Mouse (Mus musculus): ENCODE measurements around the gene Brca1. TPM values are rescaled to one million over a fixed set of nuclear protein-coding genes. Genes with fewer than 3 reads are reported as not detected.

The Brca1 gene
- polyA plus RNA-seq, 1 experiment from 2014 or later = 12.3 TPM

DNA sequence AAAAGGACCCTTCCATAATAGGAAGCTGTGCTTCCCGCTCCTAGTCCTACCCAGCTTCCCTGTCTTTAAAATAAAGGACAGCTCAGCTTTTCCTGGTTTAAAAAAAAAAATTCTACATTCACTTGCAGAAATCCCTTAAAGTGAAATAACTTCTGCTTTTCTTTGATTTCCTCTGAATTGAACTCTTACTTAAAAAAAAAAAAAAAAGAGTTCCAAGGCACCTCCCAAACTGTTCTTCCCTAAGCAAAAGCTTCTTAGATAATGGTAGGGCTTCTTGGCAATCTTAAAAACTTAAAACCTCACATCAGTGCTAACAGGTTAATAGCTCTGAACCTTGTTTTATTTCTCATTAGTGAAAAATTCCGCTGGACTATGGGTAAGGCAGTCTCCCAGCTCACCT lies 31.4 kb upstream of the Brca1 start:
- Histone ChIP-seq H3K9ac (ENCODE audit: low read depth, low read length) (no peak overlapping the region), H3K4me3 (ENCODE audit: low read depth, low read length) (no peak overlapping the region), H3K4me2 (no peak overlapping the region), H3K36me3 (ENCODE audit: control insufficient read depth, insufficient read depth, low read length) (peaks cover 15% of the 10 kb centered on the region), H3K4me1 (ENCODE audit: control insufficient read depth, insufficient read depth, low read length) (0 out of 2 replicates have a peak, but pooled peaks cover 7% of the 10 kb centered on the region), H3K9me3 (replicated peaks; ENCODE audit: control insufficient read depth, low read length) (no peaks in the 10 kb centered on the region), H3K27ac (ENCODE audit: low read depth, low read length) (no peak overlapping the region), H3K27me3 (ENCODE audit: control insufficient read depth, insufficient read depth, low read length) (no peaks in the 10 kb centered on the region)
- ATAC-seq (replicated peaks; ENCODE audit: insufficient number of reproducible peaks, low FRiP score, low TSS enrichment) = no peak
- 81% methylated on average over 2 of the region's 2 CpGs for WGBS (ENCODE audit: insufficient replicate concordance)

DNA sequence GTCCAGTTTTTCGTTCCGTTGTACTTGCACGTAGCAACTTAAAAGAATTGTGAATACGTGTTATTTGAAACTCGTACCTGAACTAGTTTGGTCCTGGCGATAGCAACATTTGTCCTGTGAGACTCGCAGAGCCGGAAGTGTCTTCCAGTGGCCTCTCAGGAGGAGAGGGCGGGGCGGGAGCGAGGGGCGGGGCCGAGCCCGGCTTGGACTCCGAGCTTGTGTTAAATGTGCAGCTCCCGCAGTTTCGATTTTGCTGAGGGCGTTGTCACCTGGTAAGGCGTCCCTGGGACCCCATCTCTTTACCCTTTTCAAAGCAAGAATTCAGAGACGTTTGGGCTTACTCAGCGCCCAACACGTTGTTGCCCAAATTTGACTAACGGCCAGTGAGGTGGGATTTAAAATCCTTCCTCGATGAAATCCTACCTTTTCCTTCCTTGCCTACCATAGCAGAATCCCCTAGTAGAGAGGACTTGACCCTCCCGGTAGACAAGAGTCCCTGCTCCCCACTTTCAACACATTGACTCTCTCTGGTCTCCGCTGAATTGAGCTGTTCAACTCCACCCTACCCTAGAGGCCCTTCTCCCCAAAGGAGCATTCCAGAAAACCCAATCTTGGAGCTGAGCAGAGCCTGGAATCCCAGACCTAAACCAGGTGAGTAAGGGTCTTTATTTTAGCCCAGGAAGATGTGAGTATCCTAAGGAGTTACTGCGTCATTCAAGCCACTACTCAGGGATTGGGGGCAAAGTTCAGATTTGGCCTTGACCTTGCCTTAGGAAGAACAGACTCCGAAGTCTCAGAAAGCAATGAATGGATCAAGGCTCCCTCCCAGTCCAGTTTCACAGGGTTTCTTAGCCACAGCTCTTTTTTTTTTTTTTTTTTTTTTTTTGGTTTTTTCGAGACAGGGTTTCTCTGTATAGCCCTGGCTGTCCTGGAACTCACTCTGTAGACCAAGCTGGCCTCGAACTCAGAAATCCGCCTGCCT lies 30.6 kb upstream of the Brca1 start, which contains the start of gene Tmem106a:
Tmem106a (plus strand) TSS at position 189 of the 982 bp plus-strand sequence.
- 16% methylated on average over 29 of the region's 31 CpGs for WGBS (ENCODE audit: insufficient replicate concordance)
- Histone ChIP-seq H3K36me3 (ENCODE audit: control insufficient read depth, insufficient read depth, low read length) (peaks cover 18% of the 10 kb centered on the region), H3K27ac (ENCODE audit: low read depth, low read length) (no peak within 1 kb of the TSS), H3K9ac (ENCODE audit: low read depth, low read length) (peak within 1 kb of the TSS; percentile 76), H3K4me1 (ENCODE audit: control insufficient read depth, insufficient read depth, low read length) (0 out of 2 replicates have a peak, but pooled peaks cover 7% of the 10 kb centered on the region), H3K27me3 (ENCODE audit: control insufficient read depth, insufficient read depth, low read length) (no peaks in the 10 kb centered on the region), H3K9me3 (replicated peaks; ENCODE audit: control insufficient read depth, low read length) (no peaks in the 10 kb centered on the region), H3K4me3 (ENCODE audit: low read depth, low read length) (peak within 1 kb of the TSS; percentile 54), H3K4me2 (peak within 1 kb of the TSS; percentile 72)
- no peak; the same call in 1 of the 2 replicates for ATAC-seq (replicated peaks; ENCODE audit: insufficient number of reproducible peaks, low FRiP score, low TSS enrichment)

DNA sequence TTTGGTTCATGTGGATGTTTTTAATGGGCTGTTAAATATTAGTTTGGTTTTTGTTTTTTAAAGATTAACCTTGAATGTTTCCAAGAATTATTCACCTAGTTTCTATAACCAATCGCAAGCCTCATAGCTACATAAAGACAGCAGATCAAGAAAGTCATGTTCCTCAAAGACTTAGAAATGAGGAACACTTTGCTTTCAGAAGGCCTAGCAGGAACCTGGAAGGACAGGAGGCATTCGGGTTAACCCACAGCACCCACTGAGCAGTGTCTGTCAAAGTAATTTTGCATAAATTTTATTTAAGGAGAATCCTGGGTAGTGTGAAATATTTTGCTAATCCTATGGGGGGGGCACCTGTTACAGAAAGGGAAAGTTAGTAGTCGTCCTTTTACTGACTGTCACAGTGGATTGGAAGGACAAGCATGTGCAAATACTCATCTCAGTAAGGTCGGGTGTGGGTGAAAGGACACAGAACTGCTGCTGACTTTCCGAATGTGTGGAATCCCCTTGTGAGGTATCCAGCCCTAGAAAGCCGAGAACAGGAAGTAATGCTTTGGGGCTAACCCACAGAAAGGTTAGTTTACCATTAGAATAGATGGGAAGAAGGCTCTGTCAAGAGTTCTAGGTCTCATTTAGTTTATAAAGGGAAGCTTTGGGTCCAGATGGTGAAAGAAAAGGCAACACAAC lies 29.5 kb upstream of the Brca1 start:
- Histone ChIP-seq H3K36me3 (ENCODE audit: control insufficient read depth, insufficient read depth, low read length) (peaks cover 23% of the 10 kb centered on the region), H3K27ac (ENCODE audit: low read depth, low read length) (no peak overlapping the region), H3K4me3 (ENCODE audit: low read depth, low read length) (no peak overlapping the region), H3K9ac (ENCODE audit: low read depth, low read length) (no peak overlapping the region), H3K9me3 (replicated peaks; ENCODE audit: control insufficient read depth, low read length) (no peaks in the 10 kb centered on the region), H3K4me2 (no peak overlapping the region), H3K27me3 (ENCODE audit: control insufficient read depth, insufficient read depth, low read length) (no peaks in the 10 kb centered on the region), H3K4me1 (ENCODE audit: control insufficient read depth, insufficient read depth, low read length) (0 out of 2 replicates have a peak, but pooled peaks cover 7% of the 10 kb centered on the region)
- 63% methylated on average over 6 of the region's 6 CpGs for WGBS (ENCODE audit: insufficient replicate concordance)
- no peak for ATAC-seq (replicated peaks; ENCODE audit: insufficient number of reproducible peaks, low FRiP score, low TSS enrichment)

DNA sequence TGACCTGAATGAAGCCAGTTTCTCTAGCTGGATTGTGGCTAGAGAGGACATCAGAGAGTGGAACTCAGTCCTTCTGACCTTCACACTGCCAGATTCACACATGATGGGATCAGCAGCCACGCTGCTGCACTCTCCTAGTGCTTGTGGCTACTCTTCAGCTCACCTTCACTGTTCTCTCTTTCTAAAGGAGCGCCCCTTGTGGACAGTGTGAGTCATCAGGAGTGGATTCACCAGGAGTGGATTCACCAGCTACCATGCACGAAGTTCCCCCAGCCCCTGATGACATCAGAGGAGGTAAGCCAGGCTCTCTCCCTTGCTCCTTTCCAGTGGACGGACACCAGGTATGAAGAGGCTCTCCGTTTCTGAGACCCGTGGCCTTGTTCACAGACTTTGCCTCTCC lies 24.4 kb upstream of the Brca1 start:
- H3K27ac ChIP-seq (ENCODE audit: low read depth, low read length) = no peak overlapping the region
- no peaks in the 10 kb centered on the region for H3K4me1 ChIP-seq (ENCODE audit: control insufficient read depth, insufficient read depth, low read length)
- no peak overlapping the region for H3K4me3 ChIP-seq (ENCODE audit: low read depth, low read length)
- WGBS (ENCODE audit: insufficient replicate concordance) = 74% methylated on average over 6 of the region's 6 CpGs
- no peaks in the 10 kb centered on the region for H3K27me3 ChIP-seq (ENCODE audit: control insufficient read depth, insufficient read depth, low read length)
- no peak overlapping the region for H3K9ac ChIP-seq (ENCODE audit: low read depth, low read length)
- no peak overlapping the region for H3K4me2 ChIP-seq
- H3K9me3 ChIP-seq (replicated peaks; ENCODE audit: control insufficient read depth, low read length) = no peaks in the 10 kb centered on the region
- H3K36me3 ChIP-seq (ENCODE audit: control insufficient read depth, insufficient read depth, low read length) = peaks cover 60% of the 10 kb centered on the region
- no peak for ATAC-seq (replicated peaks; ENCODE audit: insufficient number of reproducible peaks, low FRiP score, low TSS enrichment)

DNA sequence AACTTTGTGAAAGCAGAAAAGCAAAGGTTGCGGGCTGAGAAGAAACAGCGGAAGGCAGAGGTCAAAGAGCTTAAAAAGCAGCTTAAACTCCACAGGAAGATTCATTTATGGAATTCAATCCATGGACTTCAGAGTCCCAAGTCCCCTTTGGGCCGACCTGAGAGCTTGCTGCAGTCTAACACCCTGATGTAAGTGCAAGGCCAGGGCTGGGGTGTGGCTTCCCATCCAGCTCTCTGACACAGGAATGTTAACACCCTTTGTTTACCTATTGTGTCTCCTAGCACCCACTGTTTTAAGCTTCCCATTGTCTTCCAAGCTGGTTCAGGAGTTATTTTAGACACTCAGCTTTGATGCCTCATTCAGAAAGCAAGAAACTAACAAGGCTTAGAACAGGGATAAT lies 16.7 kb upstream of the Brca1 start:
- no peaks in the 10 kb centered on the region for H3K9me3 ChIP-seq (replicated peaks; ENCODE audit: control insufficient read depth, low read length)
- 79% methylated on average over 3 of the region's 3 CpGs for WGBS (ENCODE audit: insufficient replicate concordance)
- H3K36me3 ChIP-seq (ENCODE audit: control insufficient read depth, insufficient read depth, low read length) = peaks cover 50% of the 10 kb centered on the region
- no peak overlapping the region for H3K4me3 ChIP-seq (ENCODE audit: low read depth, low read length)
- no peak overlapping the region for H3K4me2 ChIP-seq
- H3K27me3 ChIP-seq (ENCODE audit: control insufficient read depth, insufficient read depth, low read length) = no peaks in the 10 kb centered on the region
- no peak overlapping the region for H3K27ac ChIP-seq (ENCODE audit: low read depth, low read length)
- no peak for ATAC-seq (replicated peaks; ENCODE audit: insufficient number of reproducible peaks, low FRiP score, low TSS enrichment)
- no peak overlapping the region for H3K9ac ChIP-seq (ENCODE audit: low read depth, low read length)
- no peaks in the 10 kb centered on the region for H3K4me1 ChIP-seq (ENCODE audit: control insufficient read depth, insufficient read depth, low read length)

DNA sequence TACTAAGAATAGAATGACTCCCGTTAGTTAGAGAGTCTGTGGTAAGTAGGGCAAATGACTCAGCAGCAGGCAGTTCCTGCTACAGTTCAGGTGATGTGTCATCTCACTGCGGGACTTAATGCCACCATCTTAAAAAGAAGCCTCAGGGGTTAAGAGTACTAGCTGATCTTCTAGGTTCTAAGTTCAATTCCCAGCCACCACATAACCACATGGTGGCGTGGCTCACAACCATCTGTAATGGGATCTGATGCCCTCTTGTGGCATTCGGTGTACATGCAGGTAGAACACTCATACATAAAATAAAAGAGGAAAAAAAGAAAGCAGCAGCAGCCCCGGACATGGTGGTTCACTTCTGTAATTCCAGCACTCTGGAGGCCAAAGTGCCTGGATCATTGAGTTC lies 10.6 kb upstream of the Brca1 start:
- H3K4me2 ChIP-seq = no peak overlapping the region
- H3K36me3 ChIP-seq (ENCODE audit: control insufficient read depth, insufficient read depth, low read length) = peaks cover 22% of the 10 kb centered on the region
- 41% methylated on average over 5 of the region's 5 CpGs for WGBS (ENCODE audit: insufficient replicate concordance)

DNA sequence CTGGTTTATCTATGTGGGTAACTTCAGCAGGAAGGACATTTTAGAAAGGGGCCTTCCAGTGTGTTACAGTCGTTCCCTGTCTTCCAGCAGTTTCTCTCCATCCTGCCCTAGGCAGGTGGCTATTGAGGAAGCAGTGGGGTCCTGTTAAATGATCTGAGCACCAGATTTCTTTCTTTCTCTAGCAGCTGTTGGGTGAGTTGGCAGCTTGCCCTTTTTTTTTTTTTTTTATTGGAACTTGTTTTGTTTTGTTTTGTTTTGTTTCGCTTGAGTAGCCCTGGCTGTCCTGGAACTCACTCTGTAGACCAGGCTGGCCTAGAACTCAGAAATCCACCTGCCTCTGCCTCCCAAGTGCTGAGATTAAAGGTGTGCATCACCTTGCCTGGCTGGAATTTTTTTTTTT lies 5.2 kb upstream of the Brca1 start:
- no peak for ATAC-seq (replicated peaks; ENCODE audit: insufficient number of reproducible peaks, low FRiP score, low TSS enrichment)
- no peaks in the 10 kb centered on the region for H3K9me3 ChIP-seq (replicated peaks; ENCODE audit: control insufficient read depth, low read length)
- 73% methylated on average over 2 of the region's 2 CpGs for WGBS (ENCODE audit: insufficient replicate concordance)
- peaks cover 2% of the 10 kb centered on the region; the same call in 1 of the 2 replicates for H3K36me3 ChIP-seq (ENCODE audit: control insufficient read depth, insufficient read depth, low read length)
- no peak overlapping the region for H3K4me2 ChIP-seq
- H3K27me3 ChIP-seq (ENCODE audit: control insufficient read depth, insufficient read depth, low read length) = no peaks in the 10 kb centered on the region
- no peak overlapping the region for H3K4me3 ChIP-seq (ENCODE audit: low read depth, low read length)
- H3K27ac ChIP-seq (ENCODE audit: low read depth, low read length) = no peak overlapping the region
- H3K9ac ChIP-seq (ENCODE audit: low read depth, low read length) = no peak overlapping the region
- peaks cover 8% of the 10 kb centered on the region for H3K4me1 ChIP-seq (ENCODE audit: control insufficient read depth, insufficient read depth, low read length)

More for the DNA sequence above, 10.6 kb upstream of the Brca1 start:
- H3K4me1 ChIP-seq (ENCODE audit: control insufficient read depth, insufficient read depth, low read length) = no peaks in the 10 kb centered on the region
- H3K27ac ChIP-seq (ENCODE audit: low read depth, low read length) = no peak overlapping the region
- H3K4me3 ChIP-seq (ENCODE audit: low read depth, low read length) = no peak overlapping the region
- ATAC-seq (replicated peaks; ENCODE audit: insufficient number of reproducible peaks, low FRiP score, low TSS enrichment) = no peak
- H3K27me3 ChIP-seq (ENCODE audit: control insufficient read depth, insufficient read depth, low read length) = no peaks in the 10 kb centered on the region
- no peak overlapping the region for H3K9ac ChIP-seq (ENCODE audit: low read depth, low read length)
- H3K9me3 ChIP-seq (replicated peaks; ENCODE audit: control insufficient read depth, low read length) = no peaks in the 10 kb centered on the region

DNA sequence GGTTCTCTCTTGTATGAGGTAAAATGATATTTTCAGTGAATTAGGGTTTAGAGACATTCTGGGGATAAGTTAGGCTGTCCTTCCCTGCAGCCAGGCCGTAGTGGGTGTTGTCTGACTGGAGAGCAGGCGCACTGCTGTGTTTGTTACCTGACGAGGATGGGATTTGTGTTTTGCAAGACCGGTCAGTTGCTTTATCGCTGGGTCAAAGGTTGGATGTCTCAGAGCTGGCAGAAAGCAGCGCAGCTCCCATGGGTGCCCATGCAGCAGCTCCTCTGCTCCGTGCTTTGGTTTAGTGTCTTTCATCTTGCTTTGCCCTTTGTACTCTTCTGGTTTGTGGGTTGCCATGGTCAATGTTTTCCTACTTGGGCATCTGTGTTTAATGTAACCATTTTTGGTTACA lies 4.8 kb upstream of the Brca1 start:
- Histone ChIP-seq H3K4me2 (no peak overlapping the region), H3K4me3 (ENCODE audit: low read depth, low read length) (no peak overlapping the region), H3K9me3 (replicated peaks; ENCODE audit: control insufficient read depth, low read length) (no peaks in the 10 kb centered on the region), H3K4me1 (ENCODE audit: control insufficient read depth, insufficient read depth, low read length) (peaks cover 8% of the 10 kb centered on the region), H3K27ac (ENCODE audit: low read depth, low read length) (no peak overlapping the region), H3K27me3 (ENCODE audit: control insufficient read depth, insufficient read depth, low read length) (no peaks in the 10 kb centered on the region), H3K9ac (ENCODE audit: low read depth, low read length) (no peak overlapping the region), H3K36me3 (ENCODE audit: control insufficient read depth, insufficient read depth, low read length) (peaks cover 2% of the 10 kb centered on the region; the same call in 1 of the 2 replicates)
- no peak for ATAC-seq (replicated peaks; ENCODE audit: insufficient number of reproducible peaks, low FRiP score, low TSS enrichment)
- WGBS (ENCODE audit: insufficient replicate concordance) = 87% methylated on average over 7 of the region's 7 CpGs
